Mouse (Mus musculus) CD4-positive, CD25-positive, alpha-beta regulatory T cell, adult 4 months (primary cell): ENCODE measurements around the gene Ncoa4. TPM values are rescaled to one million over a fixed set of nuclear protein-coding genes. Genes with fewer than 3 reads are reported as not detected.

Experiments used
- ATAC-seq: one replicate; pipeline ENCODE4 v1.8.0; 2017
- polyA plus RNA-seq, 2 experiments: library from polyadenylated mRNA; unstranded; fragments of 100-300 nt; shearing (Covaris generic); gene quantifications; one replicate each; pipeline ENCODE4 v1.2.1; 2017

Ncoa4 gene
- polyA plus RNA-seq, 2 experiments from 2014 or later: 92.5 to 95.7 TPM

GRCm38 (mm10) chr14:32201791-32202451, 42.3 kb downstream of the Ncoa4 start, which contains the start of the genes Timm23 and Parg:
Gene Timm23 (minus strand): TSS chr14:32201898.
Gene Parg (plus strand): TSS chr14:32201949.
- ATAC-seq: peak; percentile 95

DNA sequence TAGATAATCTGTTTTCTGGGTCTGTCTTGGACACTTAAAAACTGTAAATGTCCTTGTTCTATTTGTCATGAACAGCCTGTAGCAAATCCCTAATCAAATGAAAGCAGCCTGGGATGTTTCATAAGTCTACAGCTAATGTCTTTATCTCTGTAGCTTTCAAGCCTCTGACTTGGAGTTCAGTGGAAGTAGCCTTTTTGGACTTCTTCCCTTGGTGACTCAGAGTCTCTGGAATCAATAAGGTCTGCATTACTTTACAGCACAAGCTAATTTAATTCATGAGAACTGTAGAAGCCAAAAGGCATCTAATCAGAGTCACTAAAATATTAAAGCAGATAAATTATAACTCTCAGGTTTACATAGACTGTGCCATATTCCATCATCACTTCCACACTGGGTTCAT, 66.9 kb downstream of the Ncoa4 start:
- ATAC-seq: no peak

DNA sequence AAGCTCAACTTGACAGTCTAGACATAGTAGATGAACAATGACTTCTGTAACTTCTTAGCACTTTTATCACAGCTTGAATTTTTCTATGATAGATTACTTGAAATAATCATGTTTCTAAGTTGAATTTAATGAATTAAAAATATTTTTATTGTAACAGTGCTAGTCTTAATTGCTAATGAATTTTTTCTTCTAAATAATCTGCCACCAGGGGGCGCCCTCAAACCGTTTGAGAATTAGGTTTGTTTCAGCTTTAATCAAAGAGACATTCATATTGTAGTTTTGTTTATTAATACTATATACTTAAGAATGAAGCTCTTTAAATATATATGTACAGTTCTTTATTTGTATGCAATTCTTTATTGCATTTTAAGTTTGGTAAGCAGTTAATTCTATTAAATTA, 69.3 kb downstream of the Ncoa4 start:
- no peak for ATAC-seq

Other genes with a start within 250 kb of the Ncoa4 start
- not detected for gene Galnt15, start 130.9 kb upstream of the Ncoa4 start, polyA plus RNA-seq
- gene Oxnad1, start 74.5 kb upstream of the Ncoa4 start, polyA plus RNA-seq: 10 to 100 TPM; 14.8 to 25.3 TPM
- gene Dph3, start 74.1 kb upstream of the Ncoa4 start, polyA plus RNA-seq: 10 to 100 TPM; 55.6 to 63.5 TPM
- not detected for gene Msmb, start 17.8 kb upstream of the Ncoa4 start, polyA plus RNA-seq
- gene Timm23, start 42.0 kb downstream of the Ncoa4 start, polyA plus RNA-seq: 100 to 1,000 TPM; 117 to 118 TPM
- gene Parg, start 42.1 kb downstream of the Ncoa4 start, polyA plus RNA-seq: 10 to 100 TPM; 18.5 to 21.5 TPM
- gene Ogdhl, start 162.2 kb downstream of the Ncoa4 start, polyA plus RNA-seq: not detected
- not detected for gene 1700024G13Rik, start 228.5 kb downstream of the Ncoa4 start, polyA plus RNA-seq